Mouse (Mus musculus) liver, adult 2 months (tissue): ENCODE measurements around the gene Mis18a.

Experiments used
- CTCF ChIP-seq: fragments of 200-500 bp; IDR thresholded peaks from 2 replicates; pipeline ENCODE4 v1.5.1; 2011; ENCODE audit warnings: low read depth, low read length, control low read depth
- POLR2A ChIP-seq: fragments of 200-500 bp; IDR thresholded peaks from 2 replicates; pipeline ENCODE4 v1.6.1; 2011; ENCODE audit warnings: low read length, control low read depth; ENCODE audit not compliant: insufficient read depth; ENCODE audit errors: extremely low read depth

DNA sequence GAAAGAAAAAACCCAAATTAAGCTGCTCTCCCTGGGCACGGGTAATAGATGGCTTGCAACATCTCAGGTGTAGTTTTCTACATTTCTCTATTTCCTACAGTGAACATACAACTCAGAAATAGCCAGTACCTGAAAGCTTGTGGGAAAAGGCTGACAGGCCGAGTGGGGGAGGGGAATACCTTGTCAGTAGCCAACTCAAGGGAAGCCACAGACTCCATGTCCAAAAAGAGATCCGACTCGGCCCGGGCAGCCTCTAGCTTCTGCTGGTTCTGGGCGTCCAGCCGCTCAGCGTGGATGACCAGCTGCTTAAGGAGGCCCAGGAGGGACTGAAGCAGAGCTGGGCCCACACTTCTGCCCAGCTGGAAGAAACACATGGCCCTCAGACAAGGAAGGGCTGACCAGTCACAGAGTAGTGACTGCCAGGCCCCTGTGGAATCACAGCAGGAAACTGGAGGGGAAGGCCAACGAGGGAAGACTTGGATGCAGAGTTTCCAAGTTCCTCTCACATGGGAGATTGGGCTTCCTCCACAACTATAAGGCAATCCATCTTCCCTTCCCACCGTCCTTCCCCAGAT, 48.8 kb upstream of the Mis18a start:
- TF ChIP-seq CTCF (no peak), POLR2A (no peak)
